Mouse (Mus musculus) right cerebral cortex, adult 18-20 months (tissue): Measurements from ENCODE around the gene Gm17455.
A peak's percentile ranks its signal among the peaks of the same experiment; 100 is the strongest.

Experiments
- DNase-seq: peaks from one replicate; pipeline ENCODE4 v3.0.0; 2022; ENCODE audit warnings: mixed read lengths

Gene Gm17455

DNA sequence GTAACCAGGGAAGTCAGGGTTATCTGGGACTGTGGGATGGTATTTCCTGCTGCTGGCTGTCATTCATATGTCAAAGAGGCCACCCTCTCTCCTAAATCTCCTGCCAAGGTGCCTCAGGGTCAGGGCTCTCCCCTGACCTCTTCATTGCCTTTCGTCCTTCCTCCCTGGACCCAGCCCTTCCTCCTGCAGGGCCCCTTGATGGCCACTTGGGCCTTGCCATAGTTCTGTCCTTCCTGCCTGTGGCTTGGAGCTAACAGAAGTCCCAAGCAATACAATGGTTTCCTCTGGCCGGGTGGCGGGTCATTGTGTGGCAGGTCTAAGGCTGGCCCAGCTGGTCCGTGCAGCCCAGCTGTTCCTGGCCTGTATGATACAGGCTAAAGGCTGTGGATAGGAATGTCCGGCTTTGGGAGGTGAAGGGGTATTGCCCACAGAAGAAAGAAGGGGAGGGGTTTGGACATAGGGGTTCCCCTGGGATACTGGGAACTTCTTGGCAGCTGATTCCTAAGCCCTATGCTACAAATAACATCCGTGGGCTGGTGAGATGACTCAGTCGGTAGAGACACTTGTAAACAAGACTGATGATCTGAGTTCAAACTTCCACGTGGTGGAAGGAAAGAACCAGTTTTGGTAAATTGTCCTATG is 25.5 kb upstream of the Gm17455 start:
- no peak for DNase-seq

DNA sequence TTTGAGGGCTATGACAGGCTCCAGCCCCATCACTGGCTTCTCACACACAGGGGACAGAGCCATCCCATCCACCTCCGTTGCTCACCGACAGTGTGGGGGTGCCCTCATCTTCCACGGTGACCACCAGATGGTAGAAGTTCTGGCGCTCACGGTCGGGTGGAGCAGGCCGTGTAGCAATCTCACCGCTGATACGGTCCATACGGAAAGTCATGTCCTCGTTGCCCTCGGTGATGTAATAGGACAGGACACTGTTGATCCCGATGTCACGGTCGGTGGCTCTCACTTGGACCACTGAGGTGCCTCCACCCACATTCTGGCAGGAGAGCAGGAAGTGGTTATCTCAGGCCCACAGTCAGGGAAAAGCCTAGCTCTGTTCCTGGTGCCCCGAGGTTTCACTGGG is 22.8 kb upstream of the Gm17455 start:
- no peak for DNase-seq

DNA sequence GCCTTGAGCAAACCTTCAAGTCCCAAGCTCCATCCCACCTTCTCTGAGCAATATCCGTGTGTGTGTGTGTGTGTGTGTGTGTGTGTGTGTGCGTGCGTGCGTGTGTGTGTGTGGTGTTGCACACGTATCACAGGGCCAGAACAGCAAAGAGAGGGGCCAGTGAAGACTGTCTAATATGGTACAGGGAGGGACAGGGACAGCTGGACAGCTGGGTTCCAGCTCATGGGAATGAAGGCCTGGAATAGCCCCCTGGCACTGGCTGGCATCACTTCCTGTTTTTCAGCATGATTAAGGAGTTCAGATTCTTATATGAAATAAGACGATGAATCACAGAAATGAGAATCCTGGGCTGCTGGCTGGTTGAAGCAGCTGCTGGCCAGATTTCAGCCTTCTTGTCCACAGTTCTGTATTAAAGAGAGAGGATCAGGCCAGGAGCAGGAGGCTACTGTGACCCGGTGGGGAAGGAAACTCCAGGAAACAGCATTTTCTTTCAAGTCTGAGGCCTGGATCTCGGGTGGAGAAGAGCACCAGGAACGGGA is 20.0 kb upstream of the Gm17455 start:
- no peak for DNase-seq

DNA sequence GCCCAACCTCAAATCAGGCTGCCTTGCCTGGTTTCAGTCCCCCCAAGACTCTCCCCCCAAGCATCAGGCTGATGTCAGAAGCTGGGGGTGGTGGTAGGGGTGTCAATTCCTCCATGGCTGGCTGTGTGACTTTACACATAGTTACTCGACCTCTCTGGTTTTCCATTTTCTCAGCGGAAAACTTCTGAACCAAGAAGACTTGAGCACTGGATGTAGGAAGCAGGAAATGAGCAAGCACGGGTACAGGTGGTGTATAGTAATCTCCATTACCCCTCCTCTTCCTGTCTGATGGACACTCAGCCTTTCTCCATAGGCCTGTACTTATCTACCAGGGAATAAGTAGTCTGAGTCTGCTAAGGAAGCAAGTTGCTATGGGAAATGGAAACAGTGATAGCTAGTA is 19.3 kb upstream of the Gm17455 start:
- no peak for DNase-seq

DNA sequence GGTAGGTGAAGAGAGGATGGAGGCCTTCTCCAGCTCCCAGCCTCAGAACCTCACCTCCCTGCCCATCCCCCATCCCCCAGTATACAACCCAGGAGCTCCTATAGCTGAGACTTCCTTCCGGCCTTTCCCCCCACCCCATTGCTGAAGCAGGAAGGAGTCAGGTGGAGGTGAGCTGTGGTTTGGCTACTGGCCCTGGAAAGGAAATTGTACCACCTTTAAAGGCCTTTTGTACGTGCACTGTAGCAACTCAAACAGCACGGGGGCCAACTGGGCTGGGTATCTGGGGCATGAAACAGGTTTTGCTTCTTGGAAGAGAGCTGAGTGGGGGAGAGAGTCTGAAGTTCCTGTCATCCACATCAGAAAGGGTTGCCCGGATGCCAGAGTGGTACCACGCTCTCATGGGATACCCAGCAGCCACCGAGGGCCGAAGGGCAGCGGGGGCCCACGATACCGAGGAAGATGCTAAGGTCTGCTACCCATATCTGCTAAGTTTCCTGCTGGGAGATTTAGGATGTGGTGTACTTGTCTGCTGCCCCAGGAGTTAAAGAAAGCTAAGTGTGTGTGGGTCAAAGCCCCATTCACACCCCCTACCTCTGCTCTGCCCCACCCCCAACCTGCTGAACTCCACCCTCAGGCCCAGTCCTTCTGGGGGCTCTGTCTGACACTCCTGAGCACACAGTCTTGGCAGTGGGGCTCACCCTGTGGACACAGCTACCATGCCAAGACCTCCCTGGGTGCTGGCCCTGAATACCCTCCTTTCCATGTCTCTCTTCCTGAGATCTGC is 18.2 kb upstream of the Gm17455 start:
- DNase-seq = no peak

DNA sequence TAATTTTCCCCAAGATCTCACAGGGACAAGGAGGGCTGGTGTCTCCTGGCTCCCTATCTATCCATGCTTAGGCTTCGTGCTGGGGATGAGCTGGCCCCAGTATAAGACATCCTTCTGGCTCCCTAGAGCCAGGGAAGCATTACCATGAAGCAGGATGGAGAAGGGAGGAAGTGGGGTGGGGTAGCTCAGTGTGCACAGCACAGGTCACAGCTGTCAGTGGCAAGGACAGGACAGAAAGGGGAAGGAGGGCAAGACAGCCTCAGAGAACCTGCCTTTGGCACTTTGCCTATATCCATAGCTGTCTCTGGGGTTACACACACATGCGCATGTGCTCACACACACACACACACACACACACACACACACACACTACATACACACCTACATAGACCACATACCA is 11.2 kb upstream of the Gm17455 start:
- DNase-seq = no peak

DNA sequence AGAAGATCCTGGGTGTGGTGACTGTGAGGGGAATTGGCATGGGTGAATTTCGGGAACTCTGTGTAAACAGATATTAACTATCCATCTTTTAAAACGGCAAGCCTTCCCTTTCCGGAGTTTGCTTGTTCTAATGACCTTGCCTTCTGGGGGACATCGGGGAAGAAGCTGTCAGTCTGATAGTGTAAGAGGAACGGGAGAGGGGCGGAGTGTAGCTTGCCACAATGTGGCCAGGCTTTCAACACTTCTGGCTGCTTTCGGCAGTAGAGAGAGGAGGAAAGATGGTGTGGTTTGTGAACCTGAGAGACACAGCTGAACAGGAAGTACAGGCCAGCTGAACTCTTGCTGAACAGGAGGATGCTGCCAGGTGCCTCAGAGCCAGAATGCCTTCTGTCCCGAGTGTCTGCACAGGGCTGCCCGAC is 10.1 kb upstream of the Gm17455 start:
- DNase-seq = no peak

DNA sequence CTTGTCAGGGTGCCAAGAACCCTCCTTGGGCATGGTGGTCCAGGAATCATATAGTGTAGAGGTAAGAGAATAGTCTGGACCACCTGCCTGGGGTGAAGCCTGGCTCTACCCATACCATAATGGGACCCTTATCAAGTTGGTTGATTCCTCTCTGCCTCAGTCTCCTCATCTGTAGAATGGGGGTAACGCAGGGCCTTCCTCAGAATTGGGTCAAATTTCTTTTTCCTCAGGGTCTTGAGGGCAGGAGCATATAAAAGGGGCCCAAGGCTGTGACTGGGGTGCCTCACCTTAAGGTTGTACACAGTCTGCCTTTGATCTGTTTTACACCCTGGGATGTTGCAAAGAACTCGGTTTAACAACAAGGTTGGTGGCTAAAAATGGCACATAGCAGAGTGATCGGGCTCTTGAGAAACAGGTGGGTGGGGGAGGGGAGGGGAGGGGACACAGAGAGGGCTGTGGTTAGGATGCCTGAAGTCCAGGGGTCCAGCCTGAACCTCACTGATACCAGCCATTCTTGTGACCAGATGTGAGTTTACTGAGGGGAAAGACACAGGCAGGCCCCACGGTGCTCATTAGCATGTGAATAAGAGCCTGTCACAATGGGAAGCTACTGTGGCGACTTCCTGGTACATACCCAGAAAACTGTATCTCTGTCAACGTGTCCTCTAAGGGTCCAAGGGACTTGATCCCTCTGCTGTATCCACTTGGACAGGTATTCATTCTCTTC is 9.2 kb upstream of the Gm17455 start:
- no peak for DNase-seq

DNA sequence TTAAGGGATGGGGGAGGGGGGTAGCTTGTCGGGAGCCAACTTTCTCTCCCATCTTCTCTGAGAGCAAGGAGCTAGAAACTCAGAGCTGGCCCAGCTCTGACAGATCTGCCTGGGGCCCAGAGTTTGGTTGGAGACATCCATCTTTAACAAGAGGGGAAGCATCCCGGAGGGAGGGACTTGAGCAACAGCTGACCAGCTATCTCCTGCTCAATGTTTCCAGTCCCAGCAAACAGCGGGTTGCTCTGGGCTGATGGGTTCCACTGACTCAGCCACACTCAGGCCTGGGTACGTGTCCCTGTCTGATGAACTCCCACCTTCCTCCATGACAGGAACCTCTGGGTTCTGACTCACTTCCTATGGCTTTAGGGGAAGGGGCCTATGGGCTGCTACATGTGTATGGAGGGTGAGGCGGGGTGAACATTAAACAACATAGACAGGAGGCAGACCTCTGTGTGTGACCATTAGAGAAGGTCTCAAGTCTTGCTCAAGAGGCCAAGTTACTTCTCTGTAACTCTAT is 8.6 kb upstream of the Gm17455 start:
- DNase-seq = no peak

DNA sequence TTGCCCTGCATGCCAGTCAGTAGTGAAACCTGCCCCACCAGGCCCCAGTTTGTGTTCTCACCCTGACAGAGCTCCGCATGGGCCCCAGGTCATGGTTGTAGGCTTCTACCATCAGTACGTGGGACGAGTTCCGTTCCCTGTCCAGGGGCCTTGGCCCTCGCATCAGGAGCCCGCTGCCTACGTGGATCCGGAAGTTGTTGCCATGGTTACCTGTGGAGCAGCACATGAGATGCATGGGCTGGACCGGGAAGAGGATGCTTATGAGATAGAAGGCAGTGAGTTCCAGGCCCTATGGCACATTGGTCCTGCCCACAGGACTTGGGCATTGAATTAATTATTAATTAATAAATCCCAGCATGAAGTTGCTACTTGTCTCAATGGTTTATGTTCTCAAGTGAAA is 7.9 kb upstream of the Gm17455 start:
- DNase-seq = no peak

DNA sequence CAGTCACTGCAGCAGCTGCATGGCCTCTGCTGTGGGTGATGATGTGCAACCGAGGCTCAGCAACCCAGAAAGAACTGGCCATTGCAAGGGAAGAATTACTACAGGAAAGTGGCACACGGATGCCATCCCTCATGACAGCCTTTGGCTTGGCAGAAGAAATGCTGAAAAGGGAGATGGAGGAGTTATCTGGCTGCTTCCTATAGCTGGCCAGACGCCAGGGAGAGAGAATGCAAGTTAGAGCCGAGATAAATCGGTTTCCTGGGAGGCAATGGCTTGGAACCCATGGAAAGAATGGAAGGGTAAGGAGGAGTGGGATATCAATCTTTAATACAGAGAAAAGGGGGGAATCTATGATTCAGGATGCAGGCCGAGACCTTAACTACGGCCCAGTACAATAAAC is 4.6 kb upstream of the Gm17455 start:
- peak; percentile 29 for DNase-seq

DNA sequence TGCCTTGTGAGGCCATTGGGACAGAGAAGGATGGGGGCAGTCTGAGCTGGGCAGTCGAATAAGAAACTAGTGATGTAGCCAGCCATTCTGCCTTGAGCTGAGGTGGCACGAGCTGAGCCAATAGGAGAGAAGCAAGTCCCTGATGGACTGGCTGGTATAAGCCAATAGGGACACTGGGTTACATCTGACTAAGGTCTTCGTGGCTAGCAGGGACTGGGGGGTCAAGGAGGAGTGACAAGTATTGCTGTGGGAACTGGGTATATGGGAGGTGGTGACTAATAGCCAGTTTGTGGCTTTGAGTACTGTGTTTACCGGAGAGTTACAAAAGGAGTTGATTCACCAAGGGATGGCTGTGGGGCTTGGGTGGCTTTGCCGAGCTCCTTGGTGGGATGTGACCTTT is 3.9 kb upstream of the Gm17455 start:
- no peak for DNase-seq

DNA sequence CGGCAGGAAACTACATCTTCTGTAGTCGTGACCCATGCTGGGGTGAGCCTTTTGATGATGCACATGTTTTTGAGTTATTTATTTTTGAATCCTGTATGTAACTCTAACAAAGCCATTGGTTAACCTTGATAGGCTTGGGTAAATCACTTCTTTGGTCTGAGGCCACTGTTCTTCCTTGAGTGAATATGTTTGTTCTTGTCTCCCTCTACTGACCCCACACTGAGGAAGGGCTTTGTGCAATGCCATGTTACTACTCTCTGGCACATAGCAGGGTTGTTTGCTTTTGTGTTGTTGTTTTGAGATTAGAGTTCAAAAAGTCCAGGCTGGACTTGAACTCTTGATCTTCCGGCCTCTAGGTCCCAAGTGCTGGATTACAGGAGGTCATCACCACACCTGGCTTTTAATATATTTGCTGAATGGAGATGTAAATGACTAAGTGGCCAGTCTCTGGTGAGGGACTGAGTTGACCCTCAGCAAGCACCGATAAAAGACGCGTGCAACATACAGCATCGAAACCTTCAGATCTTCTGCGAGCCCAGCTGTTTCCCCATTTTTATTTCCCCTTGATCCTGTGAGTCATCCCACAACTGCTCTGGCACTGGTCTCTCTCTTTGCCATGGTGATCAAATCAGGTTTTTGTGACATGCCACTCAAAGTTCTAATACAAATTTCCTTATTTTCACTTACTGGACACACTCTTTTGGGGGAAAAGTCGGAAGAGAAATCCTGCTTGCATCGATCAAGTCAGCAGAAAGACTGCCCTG is 1.3 kb upstream of the Gm17455 start:
- DNase-seq = no peak

DNA sequence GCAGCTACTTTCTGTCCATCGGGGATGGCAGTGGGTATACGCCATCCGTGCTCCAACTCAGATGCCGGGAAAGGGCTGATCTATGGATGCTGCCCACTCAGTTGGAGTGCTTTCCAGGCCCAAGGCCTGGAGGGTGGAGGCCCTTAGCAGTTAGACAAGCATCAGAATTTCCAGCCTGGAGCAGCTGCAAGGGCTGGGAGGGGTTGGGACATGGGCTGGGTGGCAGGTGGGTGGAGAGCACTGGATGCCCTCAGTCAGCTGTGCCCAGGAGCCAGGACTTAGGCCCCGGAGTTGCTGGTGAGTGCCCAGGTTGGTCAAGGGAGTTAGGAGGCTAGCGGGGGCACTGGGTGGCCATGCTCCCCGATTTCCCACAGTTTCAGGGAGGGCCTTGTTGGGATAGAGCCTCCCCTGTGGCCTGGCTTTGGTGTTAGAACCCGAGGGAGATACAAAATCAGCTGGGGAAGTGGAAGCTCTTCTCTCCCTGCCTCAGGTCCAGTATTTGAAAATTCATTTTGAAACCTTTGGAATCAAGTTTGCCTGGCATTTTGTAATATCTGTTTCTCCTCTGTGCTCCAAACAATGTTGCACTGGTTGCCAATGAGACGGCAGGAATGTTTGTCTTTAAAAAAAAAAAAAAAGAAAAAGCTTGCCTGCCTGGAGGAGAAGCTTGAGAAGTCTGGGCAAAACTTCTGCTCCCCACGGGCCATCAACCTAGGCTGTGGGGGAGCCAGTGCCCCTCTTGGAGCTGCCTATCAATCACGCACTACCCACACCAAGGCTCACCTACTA is 1.2 kb downstream of the Gm17455 start:
- DNase-seq = no peak

DNA sequence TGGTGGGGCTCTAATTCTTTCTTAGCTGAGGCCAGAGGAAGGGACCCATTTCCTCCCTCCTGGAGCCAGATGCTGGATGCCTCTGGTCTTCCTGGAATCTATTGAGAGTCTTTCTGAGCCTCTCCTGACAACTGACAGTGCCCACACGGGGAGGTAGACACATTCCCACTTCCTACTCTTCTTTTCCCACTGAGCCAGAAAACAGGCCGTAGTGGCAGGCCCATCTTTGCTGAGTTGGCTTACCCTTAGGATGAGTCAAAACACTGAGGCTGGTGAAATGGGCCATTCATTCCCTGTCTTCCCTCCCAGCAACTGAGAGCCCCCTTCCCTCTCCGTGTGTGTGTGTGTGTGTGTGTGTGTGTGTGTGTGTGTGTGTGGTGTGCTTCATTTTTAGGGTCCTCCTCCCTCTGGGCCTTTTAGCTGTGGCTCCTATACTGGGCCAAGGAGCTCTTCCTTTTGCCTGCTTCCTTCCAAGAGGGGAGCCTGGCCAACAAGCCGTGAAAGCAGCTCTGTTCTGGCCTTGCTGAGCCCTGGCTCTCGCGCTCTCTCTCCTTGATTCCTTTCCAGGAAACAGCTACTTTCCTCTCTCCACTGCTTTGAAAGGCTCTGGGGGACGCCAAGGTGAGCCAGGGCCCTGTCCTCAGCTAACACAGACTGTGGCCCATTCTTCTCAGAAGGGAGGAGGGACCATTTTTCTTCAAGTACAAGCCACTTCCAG is 6.1 kb downstream of the Gm17455 start:
- peak; percentile 41 for DNase-seq

DNA sequence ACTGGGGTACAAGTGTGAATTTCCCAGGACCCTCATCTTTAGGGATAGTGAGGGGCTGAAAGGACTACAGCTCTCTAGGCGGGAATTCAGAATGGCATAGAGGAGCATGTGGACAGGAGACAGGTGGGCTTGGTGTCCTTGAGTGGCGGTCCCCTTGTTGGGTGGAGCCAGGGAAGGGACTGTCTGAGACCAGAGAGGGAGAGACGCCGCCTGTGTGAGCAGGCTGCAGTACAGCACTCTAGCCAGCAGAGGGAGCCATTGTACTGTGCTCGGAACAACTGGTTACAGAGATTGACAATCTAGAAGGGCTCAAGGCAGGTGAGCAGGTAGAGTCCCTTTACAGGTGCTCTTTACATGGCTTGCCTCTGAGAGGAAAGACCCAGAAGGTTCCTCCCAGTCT is 8.3 kb downstream of the Gm17455 start:
- peak; percentile 50 for DNase-seq

DNA sequence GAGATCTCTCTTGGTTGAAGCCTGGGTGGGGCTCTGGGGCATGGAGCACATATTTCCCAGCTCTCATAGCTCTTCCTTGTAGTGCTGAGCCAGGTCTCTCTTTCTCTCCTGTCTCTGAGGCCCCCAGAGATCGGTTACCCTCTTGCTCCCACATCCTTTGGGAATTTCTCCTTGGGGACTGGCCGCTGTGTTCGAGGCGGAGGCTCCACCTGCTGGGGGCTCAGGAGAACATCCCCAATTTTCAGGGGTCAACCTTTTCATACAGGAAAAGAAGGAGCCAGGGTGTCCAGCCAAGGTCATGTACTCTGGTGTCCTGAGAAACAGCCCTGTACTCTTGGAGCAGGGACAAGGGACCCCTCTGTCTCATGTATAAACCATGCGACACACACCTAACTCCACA is 12.3 kb downstream of the Gm17455 start:
- DNase-seq = no peak

DNA sequence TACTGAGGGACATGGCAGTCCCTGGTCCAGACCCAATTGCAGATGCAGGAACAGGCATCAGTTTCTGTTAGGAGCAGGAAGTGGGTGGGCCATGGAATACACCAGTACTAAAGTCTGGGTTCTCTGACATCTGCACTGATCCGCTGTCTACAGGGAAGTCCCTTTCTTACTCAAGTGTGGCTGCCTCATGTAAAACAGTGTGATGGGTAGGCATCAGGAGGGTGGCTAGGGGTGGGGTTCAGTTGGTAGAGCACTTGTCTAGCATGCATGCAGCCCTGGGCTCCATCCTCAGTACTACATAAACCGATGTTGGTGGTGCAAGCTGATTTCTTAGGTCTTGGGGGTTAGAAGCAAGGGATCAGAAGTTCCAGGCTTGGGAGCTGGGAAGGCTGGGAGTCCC is 14.2 kb downstream of the Gm17455 start:
- no peak for DNase-seq

DNA sequence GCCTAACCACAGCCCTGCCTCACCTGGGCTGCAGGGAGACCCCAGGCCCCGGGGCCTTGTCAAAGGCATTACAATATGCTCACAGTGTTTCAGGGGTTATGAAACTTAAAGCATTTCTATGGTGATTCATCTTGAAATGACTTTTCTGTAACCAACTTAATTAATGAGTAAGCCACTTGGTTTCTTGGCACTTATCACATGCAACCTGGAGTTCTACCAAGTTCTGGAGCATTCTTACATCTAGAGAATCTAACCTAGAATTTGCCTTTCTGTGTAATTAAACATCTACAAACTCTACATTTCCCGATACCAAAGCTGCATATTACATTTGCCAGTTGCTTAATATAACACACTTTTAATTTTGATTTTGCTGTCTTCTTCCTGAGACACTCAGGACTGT is 17.5 kb downstream of the Gm17455 start:
- no peak for DNase-seq

DNA sequence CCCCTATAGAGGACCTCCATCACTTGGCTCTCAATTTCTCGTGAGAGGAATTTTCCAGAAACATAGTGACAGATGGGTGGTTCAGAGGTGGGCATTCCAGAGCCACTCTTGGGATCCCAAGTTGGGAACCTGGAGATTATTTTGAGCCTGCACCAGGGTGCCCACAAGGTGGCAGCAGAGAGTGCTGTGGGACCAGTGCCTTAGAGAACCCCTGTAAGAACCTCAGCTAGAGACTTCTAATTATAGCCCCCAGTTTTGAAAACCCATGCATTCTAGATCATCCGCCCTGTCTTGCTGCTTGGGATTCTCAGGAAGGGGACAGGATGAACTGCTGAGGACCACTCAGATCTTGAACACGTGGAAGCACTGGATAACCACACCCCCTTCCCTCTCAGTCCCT is 18.6 kb downstream of the Gm17455 start:
- peak; percentile 41 for DNase-seq

DNA sequence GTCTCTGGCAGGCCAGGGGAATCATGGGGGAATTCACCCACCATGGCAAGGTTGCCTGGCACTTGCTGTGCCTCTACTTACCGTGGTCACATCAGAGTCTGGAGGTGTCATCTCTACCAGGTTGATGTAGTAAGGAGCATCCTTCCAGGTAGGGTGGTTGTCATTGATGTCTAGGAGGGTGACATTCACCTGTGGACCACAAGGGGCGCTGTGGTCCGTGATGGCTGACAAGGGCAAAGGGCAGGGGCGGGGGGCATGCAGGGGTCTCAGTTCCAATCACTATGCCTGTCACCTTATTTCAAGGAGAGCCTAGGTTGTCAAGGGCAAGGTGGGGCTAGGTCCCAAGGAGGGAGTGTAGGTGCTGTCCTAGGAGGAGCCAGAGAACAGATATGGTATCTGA is 20.1 kb downstream of the Gm17455 start:
- DNase-seq = no peak
